Mouse (Mus musculus) mouse trophoblast stem cell (cell line): Measurements from ENCODE around the gene Il15ra.
"Not testable (repeated sequence)": the region's sequence is repeated elsewhere in the genome, so short reads cannot be mapped to it uniquely, and the experiment has no call there.

Experiments
- in situ Hi-C, 2 experiments: fragments of 300-500 bp; cut with MseI, MboI; formaldehyde crosslinking; loops; 2 replicates in 1 of 2; 3 replicates in 1 of 2; pipeline ENCODE4 v1.15.1; 2025

Il15ra gene

DNA sequence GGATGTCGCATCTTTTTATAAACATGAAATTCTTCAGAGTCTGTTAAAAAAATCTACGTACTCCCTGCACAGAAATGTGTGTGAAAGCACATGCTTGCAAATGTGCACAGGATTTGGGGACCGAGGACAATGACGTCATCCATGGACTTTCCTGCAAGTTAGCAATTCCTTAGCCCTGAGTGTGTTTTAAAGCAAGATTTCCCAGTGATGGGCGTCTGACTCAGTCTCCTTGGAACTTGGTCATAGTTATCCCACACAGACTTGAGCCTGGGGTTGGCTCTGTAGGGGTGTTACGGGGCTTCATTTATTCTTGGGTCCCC is 1.6 kb downstream of the Il15ra start:
- in situ Hi-C loops, result no loop called here

- in situ Hi-C loops, result no loop called here
These were observed 3.4 kb downstream of the Il15ra start for GRCm38 (mm10) chr2:11708538-11708937.

- in situ Hi-C loops, result not testable (repeated sequence)
These were observed 5.0 kb downstream of the Il15ra start for GRCm38 (mm10) chr2:11710101-11710500.

DNA sequence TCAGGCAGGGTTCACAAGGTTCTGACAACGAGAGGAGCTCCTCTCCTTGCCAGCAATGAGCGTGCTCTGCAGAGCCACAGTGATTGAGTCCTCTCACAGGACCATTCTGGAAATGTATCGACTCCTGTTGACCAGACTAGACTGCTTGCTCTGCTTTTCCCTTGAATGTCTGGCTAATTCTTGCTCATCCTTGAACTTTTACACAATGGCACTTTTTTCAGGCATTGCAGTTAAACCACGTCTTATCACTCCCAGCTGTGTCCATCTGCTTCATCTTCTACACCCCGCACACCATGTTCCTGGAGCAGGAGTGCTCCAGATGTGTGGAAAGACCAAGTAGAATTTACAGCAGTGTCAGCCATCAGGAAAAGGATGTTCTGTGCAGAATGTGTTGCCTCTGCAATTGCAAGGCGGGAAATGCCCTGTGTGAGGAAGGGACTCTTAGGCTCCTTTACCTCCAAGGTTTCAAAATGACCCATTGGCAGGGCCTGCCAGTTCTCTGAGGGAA is 7.4 kb downstream of the Il15ra start:
- in situ Hi-C loops, result no loop called here

GRCm38 (mm10) chr2:11713021-11713420 is 7.9 kb downstream of the Il15ra start:
- in situ Hi-C loops, result no loop called here

- in situ Hi-C loops, result no loop called here
These were observed 9.4 kb downstream of the Il15ra start for GRCm38 (mm10) chr2:11714535-11714934.

GRCm38 (mm10) chr2:11718573-11718972 is 13.5 kb downstream of the Il15ra start:
- in situ Hi-C loops, result no loop called here

- in situ Hi-C loops, result no loop called here
These were observed 17.5 kb downstream of the Il15ra start for GRCm38 (mm10) chr2:11722564-11722963.

DNA sequence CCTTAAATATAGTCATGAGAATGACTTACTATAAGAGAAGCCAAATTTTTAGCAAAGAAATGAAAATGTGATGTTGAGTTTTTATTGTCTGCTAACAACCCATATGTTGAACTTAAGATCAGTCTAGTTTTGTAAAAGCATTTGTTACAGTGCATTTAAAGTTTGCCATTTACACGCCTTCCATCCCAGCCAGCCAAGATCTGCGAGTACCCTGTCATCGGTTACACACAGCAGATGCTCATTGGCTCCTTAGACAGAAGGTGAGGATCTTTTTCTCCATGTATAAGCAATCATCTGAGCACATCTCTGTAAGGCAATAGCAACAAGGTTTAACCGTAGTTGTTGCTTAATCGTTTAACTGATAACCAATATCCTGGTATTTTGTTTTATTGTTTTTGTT is 22.5 kb downstream of the Il15ra start:
- in situ Hi-C loops, result no loop called here

GRCm38 (mm10) chr2:11729091-11729490 is 24.0 kb downstream of the Il15ra start:
- in situ Hi-C loops, result no loop called here

DNA sequence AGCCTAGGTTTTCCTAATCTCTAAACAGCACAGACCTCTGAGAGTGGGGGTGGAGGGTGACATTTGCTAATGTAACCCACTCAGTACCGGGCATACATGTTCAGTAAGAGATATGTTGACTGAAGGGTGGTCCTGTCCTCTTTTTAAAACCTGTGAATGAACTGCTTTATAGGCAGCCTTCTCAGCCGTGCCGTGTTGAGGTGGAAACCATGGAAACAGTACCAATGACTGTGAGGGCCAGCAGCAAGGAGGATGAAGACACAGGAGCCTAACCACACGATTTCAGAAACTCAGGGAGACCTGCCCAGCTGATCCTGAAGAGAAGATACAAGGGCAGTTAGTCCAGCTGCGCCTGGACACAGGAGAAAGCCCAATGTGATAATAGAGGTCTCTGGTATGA is 27.9 kb downstream of the Il15ra start:
- in situ Hi-C loops, result no loop called here

DNA sequence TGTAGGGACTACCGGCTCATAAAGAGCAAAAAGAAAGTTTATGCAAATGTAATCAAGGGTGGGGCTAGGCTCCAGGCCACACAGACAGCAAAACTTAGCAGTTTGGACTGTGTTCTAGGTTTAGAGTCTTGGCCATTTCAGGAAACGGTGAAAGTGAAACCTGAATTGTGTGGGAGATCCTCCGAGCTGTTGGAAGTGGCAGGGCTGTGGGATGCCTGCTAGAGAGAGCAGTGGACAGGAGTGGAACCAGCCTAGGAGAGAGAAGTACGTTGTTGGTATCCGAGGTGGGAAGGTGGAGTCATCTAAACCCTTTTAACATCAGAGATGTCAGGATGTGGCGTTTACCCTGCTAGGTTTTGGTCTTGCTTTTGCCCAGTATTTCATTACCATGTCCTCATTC is 30.8 kb downstream of the Il15ra start:
- in situ Hi-C loops, result no loop called here

- in situ Hi-C loops, result no loop called here
These were observed 33.7 kb downstream of the Il15ra start for GRCm38 (mm10) chr2:11738794-11739193.

- in situ Hi-C loops, result no loop called here
These were observed 34.5 kb downstream of the Il15ra start for GRCm38 (mm10) chr2:11739516-11740051.

GRCm38 (mm10) chr2:11762541-11762940 is 57.5 kb downstream of the Il15ra start:
- in situ Hi-C loops, result no loop called here

DNA sequence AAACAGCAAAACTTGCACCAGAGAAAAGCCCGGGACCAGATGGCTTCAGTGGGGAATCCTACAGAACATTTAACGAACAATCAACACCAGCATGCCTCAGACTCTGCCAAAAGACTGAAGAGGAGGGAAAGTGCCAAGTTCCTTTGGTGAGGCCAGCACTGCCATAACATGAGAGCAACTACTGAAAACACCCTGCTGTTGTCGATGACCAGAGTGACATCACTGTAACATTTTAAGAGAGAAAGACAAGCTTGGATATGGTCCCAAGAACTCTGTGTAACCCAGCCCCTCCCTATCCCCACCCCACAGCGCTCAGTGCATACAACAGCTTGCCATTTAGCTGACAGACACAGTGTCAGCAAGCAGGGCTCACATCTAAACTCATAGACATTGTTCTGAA is 60.6 kb downstream of the Il15ra start:
- in situ Hi-C loops, result no loop called here

DNA sequence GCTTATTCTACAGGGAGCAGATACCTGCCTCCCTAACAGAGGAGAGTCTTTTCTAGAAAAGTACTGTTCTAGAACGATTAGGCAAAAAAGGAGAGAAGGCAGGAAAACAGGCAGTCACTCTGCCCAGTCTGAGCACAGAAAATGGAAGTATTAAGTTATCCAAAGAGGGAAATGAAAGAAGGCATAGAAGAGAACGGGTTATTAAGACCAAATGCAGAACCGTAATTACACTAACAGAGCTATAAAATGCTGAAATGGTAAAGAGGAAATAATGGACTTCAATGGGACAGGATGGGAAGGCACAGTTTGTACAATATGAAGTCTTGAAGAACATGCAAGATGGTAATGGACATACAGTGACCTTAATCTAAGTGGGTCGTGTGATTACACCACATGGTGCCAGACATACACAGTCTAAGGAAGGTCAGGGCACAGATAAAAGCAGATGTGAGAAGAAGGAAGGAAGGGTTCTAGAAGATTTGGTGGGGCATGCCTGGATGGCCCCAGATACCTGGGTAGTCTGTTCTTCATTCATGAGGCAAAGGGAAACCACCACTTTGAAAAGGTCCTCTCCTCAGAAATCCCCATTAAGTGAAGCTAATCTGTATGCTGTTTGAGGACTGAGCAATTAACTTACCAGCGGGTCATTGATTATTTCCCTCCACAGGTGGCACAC is 61.5 kb downstream of the Il15ra start:
- in situ Hi-C loops, result no loop called here

GRCm38 (mm10) chr2:11767161-11767545 is 62.1 kb downstream of the Il15ra start:
- in situ Hi-C loops, result no loop called here

DNA sequence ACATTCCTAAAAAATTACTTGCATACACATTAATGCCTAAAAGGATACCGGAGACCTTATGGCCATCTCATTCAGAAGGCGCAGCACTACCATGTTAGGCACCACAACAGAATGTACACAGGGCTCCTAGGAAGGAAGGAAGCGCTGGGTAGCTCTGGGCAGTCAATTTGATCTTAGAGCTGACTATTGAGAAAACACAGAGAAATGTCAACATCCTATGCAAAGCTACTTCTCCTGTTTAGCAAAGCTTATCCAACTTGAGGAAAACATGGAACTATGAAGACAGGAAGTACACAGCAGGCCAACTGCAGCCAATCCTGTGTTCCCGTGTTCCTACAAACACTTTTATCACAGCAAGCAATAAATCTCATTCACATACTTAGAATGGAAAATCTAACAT is 66.6 kb downstream of the Il15ra start:
- in situ Hi-C loops, result no loop called here

- in situ Hi-C loops, result no loop called here
These were observed 67.3 kb downstream of the Il15ra start for GRCm38 (mm10) chr2:11772401-11772800.

- in situ Hi-C loops, result no loop called here
These were observed 69.3 kb downstream of the Il15ra start for GRCm38 (mm10) chr2:11774426-11774825.

DNA sequence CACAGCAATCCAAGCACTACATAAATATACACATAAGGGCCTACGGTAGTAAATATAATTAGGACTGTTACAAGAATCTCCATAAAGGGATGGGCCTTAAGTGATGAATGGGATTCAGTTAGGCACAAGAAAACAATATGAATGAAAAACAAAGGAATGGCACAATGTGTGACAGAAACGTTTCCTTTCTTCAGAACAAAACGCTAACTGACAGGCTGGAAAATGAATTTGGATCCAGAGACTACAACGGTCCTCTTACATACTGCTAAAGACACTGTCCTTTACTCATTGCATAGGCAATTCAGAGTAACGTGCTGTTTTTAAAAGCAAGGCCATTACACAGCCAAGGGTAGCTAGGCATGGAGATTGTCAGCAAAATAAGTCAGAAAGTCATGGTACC is 70.0 kb downstream of the Il15ra start:
- in situ Hi-C loops, result no loop called here

DNA sequence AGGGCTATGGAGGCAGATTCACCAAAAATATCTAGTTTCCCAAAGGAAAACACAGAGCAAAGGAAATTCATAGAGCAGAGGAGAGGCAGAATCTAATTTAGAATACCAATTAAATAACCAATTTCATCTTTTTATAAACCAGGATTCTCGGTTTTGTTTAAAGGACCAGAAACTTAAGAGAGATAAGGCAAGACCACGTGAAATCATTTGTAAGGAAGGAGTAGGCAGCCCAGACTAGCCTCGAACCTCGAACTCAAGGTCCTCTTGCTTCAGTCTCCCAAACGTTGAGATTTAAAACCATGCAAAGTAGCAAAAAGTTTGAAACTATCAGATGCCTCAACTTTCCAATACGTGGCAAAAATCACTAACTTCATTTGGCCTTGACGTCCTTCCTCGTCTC is 71.3 kb downstream of the Il15ra start:
- in situ Hi-C loops, result no loop called here
